Mouse (Mus musculus): ENCODE data around the gene B3glct. TPM values are rescaled to one million over a fixed set of nuclear protein-coding genes. Genes with fewer than 3 reads are reported as not detected.

B3glct gene
- polyA plus RNA-seq, 1 experiment from 2014 or later: 16.0 TPM

- Histone ChIP-seq H3K27me3 (no peaks in the 10 kb centered on the region), H3K36me3 (no peaks in the 10 kb centered on the region), H3K4me2 (replicated peaks) (no peak overlapping the region), H3K9me3 (no peaks in the 10 kb centered on the region), H3K9ac (replicated peaks) (no peak overlapping the region), H3K4me3 (no peak overlapping the region), H3K4me1 (peaks cover 13% of the 10 kb centered on the region), H3K27ac (replicated peaks) (no peak overlapping the region)
- 40% methylated on average over 15 of the region's 15 CpGs for WGBS
- no peak for ATAC-seq (ENCODE audit: low FRiP score, low read depth)
Observed at GRCm38 (mm10) chr5:149715571-149716328, 37.7 kb downstream of the B3glct start.

- no peak overlapping the region for H3K4me2 ChIP-seq (replicated peaks)
- no peaks in the 10 kb centered on the region for H3K9me3 ChIP-seq
- H3K27ac ChIP-seq (replicated peaks): no peak overlapping the region
- peaks cover 13% of the 10 kb centered on the region for H3K4me1 ChIP-seq
- H3K4me3 ChIP-seq: no peak overlapping the region
- WGBS: 74% methylated on average over 3 of the region's 3 CpGs
- H3K9ac ChIP-seq (replicated peaks): no peak overlapping the region
- H3K36me3 ChIP-seq: no peaks in the 10 kb centered on the region
- no peaks in the 10 kb centered on the region for H3K27me3 ChIP-seq
- ATAC-seq (ENCODE audit: low FRiP score, low read depth): no peak
Observed at GRCm38 (mm10) chr5:149716329-149716690, 38.3 kb downstream of the B3glct start.

GRCm38 (mm10) chr5:149731776-149732175 lies 53.7 kb downstream of the B3glct start:
- Histone ChIP-seq H3K36me3 (peaks cover 28% of the 10 kb centered on the region), H3K9ac (replicated peaks) (no peak overlapping the region), H3K27ac (replicated peaks) (no peak overlapping the region), H3K4me2 (replicated peaks) (no peak overlapping the region), H3K4me1 (no peaks in the 10 kb centered on the region), H3K9me3 (peaks cover 8% of the 10 kb centered on the region), H3K4me3 (no peak overlapping the region), H3K27me3 (no peaks in the 10 kb centered on the region)
- 91% methylated on average over 8 of the region's 8 CpGs for WGBS
- ATAC-seq (ENCODE audit: low FRiP score, low read depth): no peak

- WGBS: 95% methylated on average over 1 of the region's 1 CpGs
- Histone ChIP-seq H3K27ac (replicated peaks) (no peak overlapping the region), H3K9me3 (peaks cover 8% of the 10 kb centered on the region), H3K4me1 (no peaks in the 10 kb centered on the region), H3K4me3 (no peak overlapping the region), H3K36me3 (peaks cover 21% of the 10 kb centered on the region), H3K4me2 (replicated peaks) (no peak overlapping the region), H3K9ac (replicated peaks) (no peak overlapping the region), H3K27me3 (no peaks in the 10 kb centered on the region)
- peak; percentile 23; the same call in 1 of the 2 replicates for ATAC-seq (ENCODE audit: low FRiP score, low read depth)
Observed at GRCm38 (mm10) chr5:149737210-149737609, 59.2 kb downstream of the B3glct start.

GRCm38 (mm10) chr5:149740145-149740544 lies 62.1 kb downstream of the B3glct start:
- 91% methylated on average over 7 of the region's 7 CpGs for WGBS
- Histone ChIP-seq H3K9me3 (no peaks in the 10 kb centered on the region), H3K27me3 (no peaks in the 10 kb centered on the region), H3K4me1 (no peaks in the 10 kb centered on the region), H3K36me3 (peaks cover 12% of the 10 kb centered on the region; the same call in 1 of the 2 replicates), H3K9ac (replicated peaks) (no peak overlapping the region), H3K27ac (replicated peaks) (no peak overlapping the region), H3K4me3 (no peak overlapping the region), H3K4me2 (replicated peaks) (no peak overlapping the region)
- no peak for ATAC-seq (ENCODE audit: low FRiP score, low read depth)

- Histone ChIP-seq H3K27me3 (no peaks in the 10 kb centered on the region), H3K9me3 (no peaks in the 10 kb centered on the region), H3K4me1 (no peaks in the 10 kb centered on the region), H3K4me3 (no peak overlapping the region), H3K4me2 (replicated peaks) (no peak overlapping the region), H3K9ac (replicated peaks) (no peak overlapping the region), H3K36me3 (peaks cover 12% of the 10 kb centered on the region; the same call in 1 of the 2 replicates), H3K27ac (replicated peaks) (no peak overlapping the region)
- ATAC-seq (ENCODE audit: low FRiP score, low read depth): no peak
- WGBS: 81% methylated on average over 3 of the region's 3 CpGs
Observed at GRCm38 (mm10) chr5:149740703-149741102, 62.7 kb downstream of the B3glct start.

GRCm38 (mm10) chr5:149742286-149742685 lies 64.3 kb downstream of the B3glct start:
- H3K9me3 ChIP-seq: no peaks in the 10 kb centered on the region
- H3K27me3 ChIP-seq: no peaks in the 10 kb centered on the region
- peaks cover 15% of the 10 kb centered on the region for H3K36me3 ChIP-seq
- H3K4me2 ChIP-seq (replicated peaks): no peak overlapping the region
- H3K27ac ChIP-seq (replicated peaks): no peak overlapping the region
- no peak overlapping the region for H3K9ac ChIP-seq (replicated peaks)
- 94% methylated on average over 9 of the region's 9 CpGs for WGBS
- ATAC-seq (ENCODE audit: low FRiP score, low read depth): no peak
- no peaks in the 10 kb centered on the region for H3K4me1 ChIP-seq
- no peak overlapping the region for H3K4me3 ChIP-seq

- H3K4me1 ChIP-seq: no peaks in the 10 kb centered on the region
- H3K27ac ChIP-seq (replicated peaks): no peak overlapping the region
- H3K4me3 ChIP-seq: no peak overlapping the region
- H3K9ac ChIP-seq (replicated peaks): no peak overlapping the region
- H3K4me2 ChIP-seq (replicated peaks): no peak overlapping the region
- ATAC-seq (ENCODE audit: low FRiP score, low read depth): no peak
- no peaks in the 10 kb centered on the region for H3K27me3 ChIP-seq
- 94% methylated on average over 9 of the region's 9 CpGs for WGBS
- peaks cover 7% of the 10 kb centered on the region; the same call in 1 of the 2 replicates for H3K36me3 ChIP-seq
- no peaks in the 10 kb centered on the region; the same call in 1 of the 2 replicates for H3K9me3 ChIP-seq
Observed at GRCm38 (mm10) chr5:149745079-149745478, 67.0 kb downstream of the B3glct start.

GRCm38 (mm10) chr5:149748640-149749580 lies 70.9 kb downstream of the B3glct start:
- Histone ChIP-seq H3K4me1 (no peaks in the 10 kb centered on the region), H3K27me3 (no peaks in the 10 kb centered on the region), H3K9me3 (no peaks in the 10 kb centered on the region; the same call in 1 of the 2 replicates), H3K36me3 (peaks cover 7% of the 10 kb centered on the region; the same call in 1 of the 2 replicates), H3K4me3 (no peak overlapping the region), H3K27ac (replicated peaks) (no peak overlapping the region), H3K9ac (replicated peaks) (no peak overlapping the region), H3K4me2 (replicated peaks) (no peak overlapping the region)
- WGBS: 88% methylated on average over 27 of the region's 27 CpGs
- ATAC-seq (ENCODE audit: low FRiP score, low read depth): no peak

- Histone ChIP-seq H3K4me1 (no peaks in the 10 kb centered on the region), H3K9me3 (no peaks in the 10 kb centered on the region; the same call in 1 of the 2 replicates), H3K27me3 (no peaks in the 10 kb centered on the region), H3K36me3 (peaks cover 5% of the 10 kb centered on the region; the same call in 1 of the 2 replicates), H3K9ac (replicated peaks) (no peak overlapping the region), H3K4me3 (no peak overlapping the region), H3K4me2 (replicated peaks) (no peak overlapping the region), H3K27ac (replicated peaks) (no peak overlapping the region)
- WGBS: 58% methylated on average over 5 of the region's 5 CpGs
- ATAC-seq (ENCODE audit: low FRiP score, low read depth): no peak
Observed at GRCm38 (mm10) chr5:149751861-149752260, 73.8 kb downstream of the B3glct start.

GRCm38 (mm10) chr5:149753073-149753472 lies 75.0 kb downstream of the B3glct start:
- Histone ChIP-seq H3K36me3 (peaks cover 11% of the 10 kb centered on the region), H3K4me1 (no peaks in the 10 kb centered on the region), H3K27ac (replicated peaks) (no peak overlapping the region), H3K4me3 (no peak overlapping the region), H3K9ac (replicated peaks) (no peak overlapping the region), H3K27me3 (no peaks in the 10 kb centered on the region), H3K4me2 (replicated peaks) (no peak overlapping the region), H3K9me3 (no peaks in the 10 kb centered on the region; the same call in 1 of the 2 replicates)
- 83% methylated on average over 3 of the region's 3 CpGs for WGBS
- no peak for ATAC-seq (ENCODE audit: low FRiP score, low read depth)

GRCm38 (mm10) chr5:149767116-149767515 lies 89.1 kb downstream of the B3glct start:
- 71% methylated on average over 8 of the region's 8 CpGs for WGBS
- ATAC-seq (ENCODE audit: low FRiP score, low read depth): no peak

More at GRCm38 (mm10) chr5:149767116-149767515, 89.1 kb downstream of the B3glct start:
- no peaks in the 10 kb centered on the region for H3K9me3 ChIP-seq
- no peaks in the 10 kb centered on the region for H3K36me3 ChIP-seq
- H3K27me3 ChIP-seq: no peaks in the 10 kb centered on the region
- H3K27ac ChIP-seq (replicated peaks): no peak overlapping the region
- H3K4me2 ChIP-seq (replicated peaks): no peak overlapping the region
- H3K4me3 ChIP-seq: no peak overlapping the region
- H3K4me1 ChIP-seq: no peaks in the 10 kb centered on the region
- no peak overlapping the region for H3K9ac ChIP-seq (replicated peaks)

All from midbrain, embryonic 12.5 days (tissue).